Mouse (Mus musculus) R1 (cell line): ENCODE data around the gene Btbd35f28.
"Not testable (repeated sequence)": the region's sequence is repeated elsewhere in the genome, so short reads cannot be mapped to it uniquely, and the experiment has no call there.

Source experiments
- DNase-seq: peaks from one replicate; pipeline ENCODE4 v3.0.0-alpha.2; 2018; ENCODE audit warnings: low read depth, low spot score

Btbd35f28 gene

DNA sequence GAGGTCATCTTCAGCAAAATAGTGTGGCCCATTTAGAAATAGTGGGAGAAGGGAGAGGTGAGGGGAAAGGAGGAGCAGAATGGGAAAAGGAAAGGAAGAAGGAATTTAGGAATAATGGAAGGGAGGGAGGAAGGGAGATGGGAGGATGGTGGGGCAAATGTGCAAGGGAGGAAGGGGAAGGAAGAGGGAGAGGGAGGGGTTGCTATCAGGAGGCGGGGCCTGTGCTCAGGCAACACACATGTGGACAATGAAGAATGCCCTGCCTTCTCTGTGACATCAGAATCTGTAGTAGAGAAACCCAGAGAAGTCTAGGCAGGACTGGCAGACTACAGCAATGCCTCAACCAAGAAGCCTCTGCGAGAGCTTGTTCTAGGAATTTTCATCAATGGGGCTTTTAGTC is at the start of gene Btbd35f28:
TSS of gene Btbd35f28 (plus strand) at position 301 of the 400 bp plus-strand sequence.
- not testable (repeated sequence) for DNase-seq
